Mouse (Mus musculus): ENCODE data around the gene Lyl1. TPM values are rescaled to one million over a fixed set of nuclear protein-coding genes. Genes with fewer than 3 reads are reported as not detected.

The Lyl1 gene
- polyA plus RNA-seq, 1 experiment: not detected

GRCm38 (mm10) chr8:84697166-84698130, 3.8 kb upstream of the Lyl1 start:
- TF ChIP-seq REST (IDR thresholded peaks at IDR 0.05; ENCODE audit: insufficient read depth, insufficient read length) (no peak), TCF3 (IDR thresholded peaks at IDR 0.05; ENCODE audit: insufficient read length, low read depth) (no peak), E2F4 (IDR thresholded peaks at IDR 0.05; ENCODE audit: insufficient read depth) (no peak), SRF (IDR thresholded peaks at IDR 0.05; ENCODE audit: control insufficient read depth, insufficient read length, low read depth) (no peak), MYOG (IDR thresholded peaks at IDR 0.05; ENCODE audit: control insufficient read depth in 1 of 3, insufficient read depth in 1 of 3, insufficient read length in 2 of 3, low read depth in 2 of 3) (no peak), MYOD1 (IDR thresholded peaks at IDR 0.05; ENCODE audit: control insufficient read depth in 1 of 3, insufficient read length in 2 of 3, low read depth in 2 of 3) (no peak), TCF12 (IDR thresholded peaks at IDR 0.05; ENCODE audit: insufficient read depth, poor library complexity, severe bottlenecking) (no peak), MAX (IDR thresholded peaks at IDR 0.05; ENCODE audit: low read depth) (no peak), CEBPB (IDR thresholded peaks at IDR 0.05; ENCODE audit: insufficient read depth, poor library complexity, severe bottlenecking) (no peak), POLR2A (IDR thresholded peaks at IDR 0.05; ENCODE audit: insufficient read length, low read depth) (no peak), USF1 (IDR thresholded peaks at IDR 0.05; ENCODE audit: low read depth) (no peak), POLR2AphosphoS2 (IDR thresholded peaks at IDR 0.05; ENCODE audit: insufficient read length, low read depth) (no peak)
- Histone ChIP-seq H3K4me3 (no peak overlapping the region), H3ac (ENCODE audit: control insufficient read depth, insufficient read length) (no peak overlapping the region), H3K4me2 (ENCODE audit: low read depth) (no peak overlapping the region), H3K36me3 (ENCODE audit: control insufficient read depth, insufficient read depth) (peaks cover 6% of the 10 kb centered on the region), H3K79me2 (ENCODE audit: control insufficient read depth, insufficient read depth) (no peaks in the 10 kb centered on the region), H3K27me3 (ENCODE audit: control insufficient read depth, insufficient read depth, insufficient read length) (no peaks in the 10 kb centered on the region)

- Histone ChIP-seq H3K27me3 (ENCODE audit: control insufficient read depth, insufficient read depth, insufficient read length) (no peaks in the 10 kb centered on the region), H3K4me3 (no peak overlapping the region), H3K4me2 (ENCODE audit: low read depth) (no peak overlapping the region), H3K79me2 (ENCODE audit: control insufficient read depth, insufficient read depth) (no peaks in the 10 kb centered on the region), H3K36me3 (ENCODE audit: control insufficient read depth, insufficient read depth) (peaks cover 6% of the 10 kb centered on the region), H3ac (ENCODE audit: control insufficient read depth, insufficient read length) (no peak overlapping the region)
- TF ChIP-seq TCF12 (IDR thresholded peaks at IDR 0.05; ENCODE audit: insufficient read depth, poor library complexity, severe bottlenecking) (no peak), E2F4 (IDR thresholded peaks at IDR 0.05; ENCODE audit: insufficient read depth) (no peak), MAX (IDR thresholded peaks at IDR 0.05; ENCODE audit: low read depth) (no peak)
Observed at GRCm38 (mm10) chr8:84698288-84698687, 3.0 kb upstream of the Lyl1 start.

GRCm38 (mm10) chr8:84698929-84699401, 2.3 kb upstream of the Lyl1 start:
- no peaks in the 10 kb centered on the region for H3K27me3 ChIP-seq (ENCODE audit: control insufficient read depth, insufficient read depth, insufficient read length)
- peaks cover 3% of the 10 kb centered on the region for H3K36me3 ChIP-seq (ENCODE audit: control insufficient read depth, insufficient read depth)
- H3K79me2 ChIP-seq (ENCODE audit: control insufficient read depth, insufficient read depth): no peaks in the 10 kb centered on the region
- H3K4me3 ChIP-seq: no peak overlapping the region
- no peak overlapping the region for H3K4me2 ChIP-seq (ENCODE audit: low read depth)
- TF ChIP-seq POLR2AphosphoS2 (IDR thresholded peaks at IDR 0.05; ENCODE audit: insufficient read length, low read depth) (no peak), USF1 (IDR thresholded peaks at IDR 0.05; ENCODE audit: low read depth) (no peak), E2F4 (IDR thresholded peaks at IDR 0.05; ENCODE audit: insufficient read depth) (no peak), CEBPB (IDR thresholded peaks at IDR 0.05; ENCODE audit: insufficient read depth, poor library complexity, severe bottlenecking) (no peak), POLR2A (IDR thresholded peaks at IDR 0.05; ENCODE audit: insufficient read length, low read depth) (no peak)
- no peak overlapping the region for H3ac ChIP-seq (ENCODE audit: control insufficient read depth, insufficient read length)

GRCm38 (mm10) chr8:84699861-84700322, 1.4 kb upstream of the Lyl1 start:
- Histone ChIP-seq H3ac (ENCODE audit: control insufficient read depth, insufficient read length) (no peak overlapping the region), H3K36me3 (ENCODE audit: control insufficient read depth, insufficient read depth) (no peaks in the 10 kb centered on the region), H3K4me3 (no peak overlapping the region), H3K27me3 (ENCODE audit: control insufficient read depth, insufficient read depth, insufficient read length) (no peaks in the 10 kb centered on the region), H3K4me2 (ENCODE audit: low read depth) (no peak overlapping the region), H3K79me2 (ENCODE audit: control insufficient read depth, insufficient read depth) (no peaks in the 10 kb centered on the region)
- no peak for TF ChIP-seq MAX (IDR thresholded peaks at IDR 0.05; ENCODE audit: low read depth)
- no peak for TF ChIP-seq USF1 (IDR thresholded peaks at IDR 0.05; ENCODE audit: low read depth)

- TF ChIP-seq SRF (IDR thresholded peaks at IDR 0.05; ENCODE audit: control insufficient read depth, insufficient read length, low read depth) (no peak), CEBPB (IDR thresholded peaks at IDR 0.05; ENCODE audit: insufficient read depth, poor library complexity, severe bottlenecking) (no peak), E2F4 (IDR thresholded peaks at IDR 0.05; ENCODE audit: insufficient read depth) (no peak)
- Histone ChIP-seq H3ac (ENCODE audit: control insufficient read depth, insufficient read length) (no peak overlapping the region), H3K79me2 (ENCODE audit: control insufficient read depth, insufficient read depth) (no peaks in the 10 kb centered on the region), H3K36me3 (ENCODE audit: control insufficient read depth, insufficient read depth) (no peaks in the 10 kb centered on the region), H3K27me3 (ENCODE audit: control insufficient read depth, insufficient read depth, insufficient read length) (no peaks in the 10 kb centered on the region), H3K4me2 (ENCODE audit: low read depth) (no peak overlapping the region), H3K4me3 (no peak overlapping the region)
Observed at GRCm38 (mm10) chr8:84700526-84700925, 731 bp upstream of the Lyl1 start.

Measured in myocyte (in vitro differentiated cells).